Mouse (Mus musculus): ENCODE measurements around the gene Lgals3bp.

Lgals3bp gene

DNA sequence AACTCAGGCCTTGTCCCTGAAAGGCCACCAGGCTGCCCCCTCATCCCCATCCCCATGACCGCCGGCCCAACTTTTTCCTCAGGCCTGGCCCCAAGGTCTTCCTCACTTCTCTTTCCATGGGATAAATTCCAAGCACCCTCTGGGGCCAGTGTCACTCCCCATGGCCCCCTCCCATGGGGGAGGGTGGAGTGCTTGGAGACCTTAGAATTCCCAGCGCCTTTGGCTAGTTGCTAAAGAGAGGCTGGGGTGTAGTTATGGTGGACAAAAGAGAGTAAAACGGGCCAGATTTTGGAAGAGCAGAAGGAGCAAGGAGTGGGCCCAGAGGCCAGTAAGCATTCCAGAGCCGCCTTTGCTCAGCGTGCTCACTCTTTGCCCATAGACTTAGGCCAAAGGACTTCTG is 46.3 kb downstream of the Lgals3bp start, which contains the start of gene Timp2:
Gene Timp2, minus strand, starts transcription at position 101 of the 400 bp plus-strand sequence.
- no peak for DNase-seq

DNA sequence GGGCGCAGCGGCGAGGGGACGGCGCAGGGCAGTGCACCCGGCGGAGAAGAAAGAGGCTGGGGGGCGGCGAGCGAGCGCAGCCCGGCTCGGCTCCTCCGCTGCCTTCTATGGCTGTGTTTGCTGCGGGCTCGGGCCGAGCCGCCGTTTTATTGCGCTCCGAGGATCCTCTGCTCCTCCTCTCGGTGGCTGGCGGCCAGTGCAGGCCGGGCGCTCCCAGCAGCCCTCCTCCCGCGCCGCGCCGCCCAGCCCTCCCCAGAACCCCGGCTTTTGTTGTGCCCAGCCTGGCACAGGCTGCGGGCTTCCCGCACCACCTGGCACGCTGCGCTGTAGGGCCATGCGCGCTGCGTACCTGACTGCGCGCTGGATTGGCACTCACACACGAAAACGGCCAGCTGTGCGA is 46.7 kb downstream of the Lgals3bp start:
- DNase-seq: peak; percentile 77

DNA sequence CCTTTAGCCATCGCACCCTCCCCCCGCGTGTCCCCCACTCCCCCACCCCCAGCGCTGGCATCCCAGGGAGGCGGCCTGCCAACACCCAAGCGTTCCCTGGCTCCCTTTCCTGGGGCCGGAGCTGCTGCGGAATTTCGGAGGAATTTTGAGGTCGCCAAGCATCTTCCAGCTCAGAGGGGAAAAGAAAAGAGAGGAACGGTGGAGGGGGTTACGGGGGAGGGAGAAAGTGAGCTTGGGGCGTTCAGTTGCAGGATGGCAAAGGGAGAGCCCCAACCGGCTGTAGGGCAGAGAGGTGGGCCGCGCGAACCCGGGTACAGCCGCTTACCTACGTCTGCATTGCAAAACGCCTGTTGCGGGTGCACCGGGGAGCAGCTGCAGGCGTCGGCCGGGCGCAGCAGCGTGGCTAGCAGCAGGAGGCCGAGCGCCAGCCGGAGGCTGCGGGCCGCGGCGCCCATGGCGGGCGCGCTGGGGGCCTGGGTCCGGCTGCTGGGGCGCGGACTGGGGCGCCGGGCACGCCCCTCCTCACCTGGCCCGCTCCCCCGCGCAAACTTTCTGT is 47.2 kb downstream of the Lgals3bp start:
- DNase-seq: no peak

DNA sequence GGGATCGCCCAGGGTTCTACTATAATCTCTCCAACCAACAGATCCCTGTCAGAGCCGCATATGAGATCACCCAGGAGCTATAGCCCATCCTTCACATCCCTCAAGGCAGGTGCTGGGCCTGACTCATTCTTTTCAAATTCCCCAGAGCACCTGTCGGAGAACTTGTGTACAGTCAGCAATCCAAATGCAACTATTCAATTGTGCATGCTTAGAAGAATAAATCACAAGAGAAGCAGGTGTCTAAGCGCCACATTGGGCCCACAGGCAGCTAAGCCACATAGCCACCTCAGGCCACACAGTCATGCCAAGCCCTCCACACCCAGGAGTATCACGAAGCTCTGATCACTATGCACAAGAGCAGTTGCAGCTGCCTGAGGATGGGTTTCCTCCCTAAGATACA is 52.4 kb downstream of the Lgals3bp start:
- DNase-seq: no peak

DNA sequence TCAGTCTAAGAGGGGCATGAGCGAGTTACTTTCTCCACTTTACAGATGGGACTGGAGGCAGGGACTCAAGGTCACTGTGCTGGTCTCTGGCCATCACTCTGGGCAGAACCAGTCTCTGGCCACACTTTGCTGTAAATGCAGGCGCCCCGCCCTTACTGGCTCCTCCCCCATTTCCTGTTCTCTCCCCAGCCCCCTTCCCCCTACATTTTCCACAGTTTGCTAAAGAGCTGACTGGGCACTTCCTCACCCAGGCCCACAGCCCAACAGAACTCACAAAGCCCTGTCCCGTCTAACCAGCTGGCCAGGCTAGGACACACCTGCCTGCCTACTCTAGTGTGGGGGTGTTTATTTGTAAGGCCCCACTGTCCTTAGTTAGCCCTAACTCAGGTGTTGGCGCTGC is 53.0 kb downstream of the Lgals3bp start:
- peak; percentile 36 for DNase-seq

DNA sequence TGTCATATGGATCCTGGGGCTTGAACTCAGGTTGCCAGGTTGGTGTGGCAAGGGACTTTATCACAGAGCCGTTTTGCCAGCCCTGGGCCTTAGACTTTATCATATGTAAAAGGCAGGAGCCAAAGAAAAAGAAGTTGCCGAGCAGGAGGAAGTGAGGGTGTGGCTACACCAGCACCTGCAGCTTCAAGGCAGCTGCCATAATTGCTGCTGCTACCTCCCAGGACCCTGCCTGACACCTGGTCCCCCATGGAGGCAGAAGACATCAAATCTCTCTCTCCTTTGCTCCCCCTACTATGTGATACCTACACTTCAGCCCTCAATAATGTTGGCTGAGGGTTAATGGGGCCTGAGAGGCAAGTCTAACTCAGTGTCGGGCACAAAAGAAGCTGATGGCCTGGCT is 53.5 kb downstream of the Lgals3bp start:
- DNase-seq: no peak

DNA sequence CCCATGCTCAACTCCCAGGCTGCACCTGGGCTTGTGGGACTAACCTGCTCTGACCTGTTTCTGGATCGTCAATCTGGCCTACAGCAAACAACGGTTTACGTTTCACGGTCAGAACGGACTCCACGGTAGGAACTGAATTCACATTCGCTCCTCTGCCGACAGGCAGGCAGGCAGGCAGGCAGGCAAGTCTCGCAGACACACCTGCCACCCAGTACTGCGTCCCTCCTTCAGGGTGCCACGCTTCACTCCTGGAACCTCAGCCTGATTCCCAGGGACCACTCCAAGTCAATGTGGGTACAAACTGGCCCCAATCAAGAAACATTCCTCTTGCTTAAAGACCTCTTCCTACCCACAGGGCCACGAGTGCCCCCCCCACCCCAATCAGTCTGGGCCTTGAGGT is 54.0 kb downstream of the Lgals3bp start:
- DNase-seq: no peak

DNA sequence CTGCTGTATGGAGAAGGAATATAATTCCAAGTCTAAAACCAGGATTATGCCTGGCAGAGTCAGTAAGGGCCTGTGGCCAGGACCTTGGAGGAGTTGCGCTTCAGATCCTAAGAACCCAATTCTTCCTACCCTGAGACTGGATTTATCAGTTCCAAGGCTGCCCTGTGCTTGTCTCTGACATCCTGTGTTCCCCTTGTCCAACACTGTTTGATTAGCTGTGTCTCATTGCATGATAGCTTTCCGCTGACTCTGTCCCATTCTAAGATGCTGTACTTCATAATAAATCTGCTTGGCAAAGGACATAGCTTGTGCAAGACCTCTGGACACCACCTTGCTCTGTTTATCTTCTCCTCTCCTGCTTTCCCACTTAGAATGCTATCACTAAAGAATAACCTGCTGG is 54.5 kb downstream of the Lgals3bp start:
- DNase-seq: no peak

DNA sequence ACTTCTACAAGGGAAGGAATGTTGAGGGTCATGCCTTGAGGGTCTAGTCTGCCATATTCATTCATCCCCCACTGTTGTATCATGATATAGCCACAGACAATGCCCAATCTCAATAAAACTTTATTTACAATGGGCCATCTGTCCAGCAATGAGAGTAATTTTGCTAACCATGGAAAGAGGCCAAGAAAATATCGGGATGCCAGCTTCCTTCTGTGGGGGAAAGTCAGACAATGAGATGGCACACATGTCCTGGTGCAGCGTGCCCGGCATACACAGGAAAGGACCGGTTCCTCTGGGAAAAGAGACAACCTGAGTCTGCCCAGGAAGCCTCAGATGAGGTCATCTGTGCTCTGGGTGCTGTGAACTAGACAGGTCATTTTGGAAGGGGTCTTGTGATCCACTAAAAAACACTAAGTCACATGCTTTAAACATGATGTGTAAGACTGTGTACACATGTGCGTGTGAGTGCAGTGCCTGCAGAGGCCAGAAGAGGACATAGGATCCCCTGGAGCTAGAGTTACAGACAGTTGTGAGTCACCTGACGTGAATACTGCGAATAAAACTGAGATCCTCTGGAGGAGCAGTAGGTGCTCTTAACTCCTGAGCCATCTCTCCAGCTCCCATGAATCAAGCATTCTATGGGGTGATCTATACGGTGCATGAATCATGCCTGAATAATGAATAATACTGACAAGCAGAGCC is 55.3 kb downstream of the Lgals3bp start:
- DNase-seq: no peak

DNA sequence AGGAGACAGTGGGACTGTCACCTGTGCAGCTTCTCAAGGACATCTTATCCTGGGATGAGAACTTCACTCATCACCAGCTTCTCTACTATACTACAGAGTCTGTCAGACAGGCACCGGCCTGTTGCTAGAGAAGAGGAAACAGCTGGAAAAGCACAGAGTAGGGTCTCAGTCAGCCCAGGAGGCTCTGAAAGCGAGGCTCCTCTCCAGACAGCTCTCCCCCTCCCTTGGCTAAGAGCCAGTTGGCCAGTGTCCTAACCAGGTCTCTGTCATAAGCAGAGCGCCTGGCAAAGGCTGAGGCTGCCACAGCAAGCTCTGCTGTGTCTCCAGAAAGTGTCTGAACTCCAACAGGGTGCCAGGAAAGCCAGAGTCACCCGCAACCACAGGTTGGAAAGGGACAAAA is 56.2 kb downstream of the Lgals3bp start:
- no peak for DNase-seq

DNA sequence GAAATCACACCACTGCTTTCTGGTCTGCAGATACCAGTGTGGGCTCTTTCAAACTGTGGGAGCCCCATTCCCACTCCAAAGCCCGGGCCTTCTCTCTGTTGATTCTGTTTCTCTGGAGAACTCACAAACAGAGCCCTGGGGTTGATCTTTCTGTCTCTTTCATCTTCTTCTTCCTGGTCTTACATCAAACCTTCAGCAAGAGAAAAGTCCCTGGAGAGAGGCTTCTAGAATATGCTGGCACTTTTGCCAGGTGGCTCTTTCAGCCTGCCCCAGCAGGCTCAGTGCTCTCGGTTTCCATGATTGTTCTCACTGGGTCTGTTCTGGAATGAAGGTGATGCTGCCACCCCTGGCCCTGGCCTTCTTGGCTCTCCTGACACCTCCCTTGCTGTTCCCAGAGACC is 58.3 kb downstream of the Lgals3bp start:
- DNase-seq: no peak
